Mouse (Mus musculus) forebrain, embryonic 11.5 days (tissue): ENCODE measurements at regions not wholly inside any gene's neighbourhood (a gene's known extent, or its start where the extent isn't known, plus 50 kb on each side); places are given as distances from the start of the nearest gene placed in this dataset.

ENCODE experiments used
- ATAC-seq: fragments of 200-750 bp; cut with Nextera tagmentation; replicated peaks from 2 replicates; pipeline ENCODE4 v1.8.0; 2017; ENCODE audit warnings: moderate TSS enrichment; ENCODE audit not compliant: low FRiP score
- DNase-seq: peaks from one replicate; pipeline ENCODE4 v3.0.0-alpha.2; 2017; ENCODE audit warnings: low spot score
- H3K27ac ChIP-seq: fragments of 300-500 bp; sonication (generic); 2 replicates; pipeline ENCODE4 v1.5.1; 2014; ENCODE audit warnings: low read depth, low read length
- H3K27me3 ChIP-seq: fragments of 300-500 bp; sonication (generic); 2 replicates; pipeline ENCODE4 v1.6.1; 2014; ENCODE audit warnings: mild to moderate bottlenecking, low read length, mixed read lengths; ENCODE audit not compliant: control insufficient read depth, insufficient read depth
- H3K36me3 ChIP-seq: fragments of 300-500 bp; sonication (generic); 2 replicates; pipeline ENCODE4 v1.6.1; 2014; ENCODE audit warnings: mild to moderate bottlenecking, low read length, moderate library complexity, mixed read lengths; ENCODE audit not compliant: control insufficient read depth, insufficient read depth
- H3K4me1 ChIP-seq: fragments of 300-500 bp; sonication (generic); replicated peaks from 2 replicates; pipeline ENCODE4 v1.6.1; 2014; ENCODE audit warnings: low read length, mixed read lengths; ENCODE audit not compliant: control insufficient read depth, insufficient read depth
- H3K4me2 ChIP-seq: fragments of 300-500 bp; sonication (generic); 2 replicates; pipeline ENCODE4 v1.6.1; 2014; ENCODE audit warnings: low read depth, mild to moderate bottlenecking, low read length, moderate library complexity, mixed read lengths; ENCODE audit not compliant: severe bottlenecking
- H3K4me3 ChIP-seq: fragments of 300-500 bp; sonication (generic); 2 replicates; pipeline ENCODE4 v1.5.1; 2014; ENCODE audit warnings: low read depth, low read length
- H3K9ac ChIP-seq: fragments of 300-500 bp; sonication (generic); 2 replicates; pipeline ENCODE4 v1.6.1; 2014; ENCODE audit warnings: low read length
- H3K9me3 ChIP-seq: fragments of 300-500 bp; sonication (generic); 2 replicates; pipeline ENCODE4 v1.6.1; 2016; ENCODE audit warnings: low read length, mixed read lengths; ENCODE audit not compliant: control insufficient read depth
- WGBS: fragments of 180-500 bp; shearing (Covaris S2); extraction: QIAGEN DNeasy Blood & Tissue Kit; methylation state at CpG from one replicate; pipeline ENCODE4 v1.1.7; 2014; 5-methylcytosine and 5-hydroxymethylcytosine counted together

DNA sequence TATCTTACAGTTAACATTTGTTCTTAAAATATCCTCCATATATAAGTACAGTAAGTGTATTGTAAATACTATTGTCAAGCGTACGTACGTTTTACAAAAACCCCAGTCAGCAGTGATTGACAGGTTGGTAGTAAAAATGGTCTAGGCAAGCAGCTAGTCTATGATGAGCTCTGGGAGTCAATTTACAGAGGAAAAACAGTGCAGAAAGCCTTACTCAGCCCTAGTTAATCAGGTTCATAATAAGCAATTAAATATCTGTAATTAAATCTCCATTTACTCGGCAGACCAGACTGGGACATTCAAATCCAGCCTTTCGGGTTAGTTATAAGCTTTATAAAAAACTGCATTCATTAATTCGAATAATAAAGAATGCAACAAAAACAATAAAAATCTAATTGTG is 394.7 kb downstream of the Atp6ap1l start:
- Histone ChIP-seq H3K36me3 (no peaks in the 10 kb centered on the region), H3K27ac (no peak overlapping the region), H3K4me1 (no peaks in the 10 kb centered on the region), H3K9ac (no peak overlapping the region), H3K4me2 (no peak overlapping the region), H3K27me3 (no peaks in the 10 kb centered on the region), H3K4me3 (no peak overlapping the region), H3K9me3 (no peaks in the 10 kb centered on the region)
- no peak for DNase-seq
- 73% methylated on average over 6 of the region's 6 CpGs for WGBS
- ATAC-seq: peak; percentile 47; the same call in 1 of the 2 replicates

DNA sequence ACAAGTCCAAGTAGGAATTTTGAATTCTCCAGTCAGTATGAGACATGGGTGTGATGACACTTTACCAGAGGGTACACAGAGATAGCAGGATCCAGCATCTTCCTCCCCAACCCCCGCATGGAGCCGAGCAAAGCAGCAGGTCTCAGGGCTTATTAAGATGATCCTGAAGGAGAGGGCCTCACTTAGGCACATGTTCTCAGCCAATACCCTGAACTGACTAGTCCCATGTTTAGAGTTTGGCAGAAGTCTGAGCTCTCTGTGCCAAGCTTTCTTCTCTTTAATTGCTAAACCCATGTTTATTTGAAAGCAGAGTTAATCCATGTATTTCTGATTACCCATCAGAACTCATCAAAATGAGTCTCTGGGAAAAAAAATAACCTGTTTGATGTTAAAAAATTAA is 402.0 kb downstream of the Atp6ap1l start:
- DNase-seq: no peak
- WGBS: 87% methylated on average over 2 of the region's 2 CpGs
- no peaks in the 10 kb centered on the region for H3K36me3 ChIP-seq
- no peaks in the 10 kb centered on the region for H3K9me3 ChIP-seq
- no peak for ATAC-seq
- no peak overlapping the region for H3K4me3 ChIP-seq
- no peak overlapping the region for H3K4me2 ChIP-seq
- H3K27ac ChIP-seq: no peak overlapping the region
- H3K4me1 ChIP-seq: no peaks in the 10 kb centered on the region
- no peaks in the 10 kb centered on the region for H3K27me3 ChIP-seq
- no peak overlapping the region for H3K9ac ChIP-seq

DNA sequence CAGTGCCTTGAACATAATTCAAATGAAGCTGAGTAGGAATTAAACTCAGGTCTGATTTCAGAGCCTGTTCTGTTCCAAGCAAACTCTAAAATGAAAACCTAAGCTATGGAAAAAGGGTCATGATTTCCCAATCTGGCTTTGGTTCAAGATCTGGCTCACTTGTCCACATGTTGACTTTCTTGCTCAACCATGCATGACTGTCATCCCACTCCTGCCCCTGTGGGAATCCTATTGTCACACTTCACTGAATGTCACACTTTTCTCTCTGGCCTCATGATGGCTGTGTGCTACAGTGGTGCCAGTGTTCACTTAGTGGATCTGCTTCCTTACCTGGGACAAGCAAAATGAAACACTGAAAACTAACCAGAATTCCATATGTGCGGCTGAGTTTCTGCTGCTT is 403.0 kb downstream of the Atp6ap1l start:
- Histone ChIP-seq H3K4me1 (no peaks in the 10 kb centered on the region), H3K27ac (no peak overlapping the region), H3K36me3 (no peaks in the 10 kb centered on the region), H3K4me3 (no peak overlapping the region), H3K9me3 (no peaks in the 10 kb centered on the region), H3K27me3 (no peaks in the 10 kb centered on the region), H3K9ac (no peak overlapping the region), H3K4me2 (no peak overlapping the region)
- DNase-seq (no peak), ATAC-seq (no peak)
- 90% methylated on average over 1 of the region's 1 CpGs for WGBS

DNA sequence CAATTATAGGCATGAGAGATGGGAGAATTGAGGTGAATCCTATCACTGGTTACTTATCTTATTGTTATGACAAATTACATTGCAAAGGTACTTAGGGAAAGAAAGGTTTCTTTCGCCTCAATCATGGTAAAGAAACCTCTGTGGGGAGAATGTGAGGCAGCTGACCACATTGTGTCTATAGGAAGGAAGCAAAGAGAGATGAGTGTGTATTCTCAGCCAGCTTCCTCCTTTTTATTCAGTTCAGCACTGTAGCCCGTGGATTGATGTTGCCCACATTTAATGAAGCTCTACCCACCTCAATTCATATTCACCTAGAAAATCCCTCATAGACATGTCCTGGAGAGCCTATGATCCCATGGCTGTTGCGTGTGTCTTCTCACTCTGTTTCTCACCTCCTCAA is 406.2 kb downstream of the Atp6ap1l start:
- 78% methylated on average over 3 of the region's 3 CpGs for WGBS
- Histone ChIP-seq H3K27me3 (no peaks in the 10 kb centered on the region), H3K4me1 (no peaks in the 10 kb centered on the region), H3K4me2 (no peak overlapping the region), H3K4me3 (no peak overlapping the region), H3K36me3 (no peaks in the 10 kb centered on the region), H3K27ac (no peak overlapping the region), H3K9me3 (no peaks in the 10 kb centered on the region), H3K9ac (no peak overlapping the region)
- ATAC-seq (no peak), DNase-seq (no peak)

DNA sequence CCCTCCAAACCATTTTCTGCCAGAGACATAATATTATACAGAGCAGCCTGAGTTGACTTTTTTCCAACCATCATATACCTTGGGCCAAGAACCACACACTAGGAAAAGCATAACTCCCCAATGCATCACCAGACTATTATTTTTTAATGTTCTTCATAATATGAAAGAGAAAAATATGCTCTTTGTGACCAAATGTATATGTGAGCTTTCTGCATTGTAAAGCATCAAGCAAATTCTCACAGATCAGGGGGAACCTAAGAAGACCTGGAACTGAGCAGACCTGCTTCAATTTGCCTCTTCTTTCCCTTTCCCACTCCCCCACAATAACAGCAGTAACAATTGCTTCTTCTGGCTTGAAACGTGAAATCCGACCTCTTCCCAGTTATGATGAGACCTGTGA is 407.6 kb downstream of the Atp6ap1l start:
- Histone ChIP-seq H3K9me3 (no peaks in the 10 kb centered on the region), H3K27me3 (no peaks in the 10 kb centered on the region), H3K4me3 (no peak overlapping the region), H3K27ac (no peak overlapping the region), H3K9ac (no peak overlapping the region), H3K36me3 (no peaks in the 10 kb centered on the region), H3K4me2 (no peak overlapping the region), H3K4me1 (no peaks in the 10 kb centered on the region)
- ATAC-seq (no peak), DNase-seq (no peak)
- 69% methylated on average over 2 of the region's 2 CpGs for WGBS

DNA sequence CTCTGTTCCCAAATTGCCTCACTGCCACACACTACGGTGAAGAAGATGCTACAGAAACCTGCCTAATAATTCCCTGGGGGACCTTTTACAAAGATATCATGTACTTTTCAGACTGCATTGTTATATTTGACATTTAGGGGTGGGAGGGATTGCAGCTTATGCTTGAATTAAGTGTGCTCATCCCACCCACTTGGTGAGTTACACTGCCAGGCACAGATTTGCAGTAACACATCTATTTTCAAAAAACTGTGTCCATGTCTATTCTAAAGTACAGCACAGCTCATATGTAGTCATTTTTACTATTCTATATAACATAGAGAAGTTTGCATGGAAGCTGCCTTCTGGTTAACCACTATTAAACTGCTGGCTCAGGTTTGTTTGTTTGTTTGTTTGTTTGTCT is 404.3 kb upstream of the Xrcc4 start:
- no peaks in the 10 kb centered on the region for H3K36me3 ChIP-seq
- no peaks in the 10 kb centered on the region for H3K9me3 ChIP-seq
- ATAC-seq: no peak
- H3K4me3 ChIP-seq: no peak overlapping the region
- no peak overlapping the region for H3K4me2 ChIP-seq
- no peak overlapping the region for H3K27ac ChIP-seq
- 78% methylated on average over 1 of the region's 1 CpGs for WGBS
- H3K27me3 ChIP-seq: no peaks in the 10 kb centered on the region
- H3K4me1 ChIP-seq: no peaks in the 10 kb centered on the region; the same call in 1 of the 2 replicates
- H3K9ac ChIP-seq: no peak overlapping the region
- DNase-seq: no peak

DNA sequence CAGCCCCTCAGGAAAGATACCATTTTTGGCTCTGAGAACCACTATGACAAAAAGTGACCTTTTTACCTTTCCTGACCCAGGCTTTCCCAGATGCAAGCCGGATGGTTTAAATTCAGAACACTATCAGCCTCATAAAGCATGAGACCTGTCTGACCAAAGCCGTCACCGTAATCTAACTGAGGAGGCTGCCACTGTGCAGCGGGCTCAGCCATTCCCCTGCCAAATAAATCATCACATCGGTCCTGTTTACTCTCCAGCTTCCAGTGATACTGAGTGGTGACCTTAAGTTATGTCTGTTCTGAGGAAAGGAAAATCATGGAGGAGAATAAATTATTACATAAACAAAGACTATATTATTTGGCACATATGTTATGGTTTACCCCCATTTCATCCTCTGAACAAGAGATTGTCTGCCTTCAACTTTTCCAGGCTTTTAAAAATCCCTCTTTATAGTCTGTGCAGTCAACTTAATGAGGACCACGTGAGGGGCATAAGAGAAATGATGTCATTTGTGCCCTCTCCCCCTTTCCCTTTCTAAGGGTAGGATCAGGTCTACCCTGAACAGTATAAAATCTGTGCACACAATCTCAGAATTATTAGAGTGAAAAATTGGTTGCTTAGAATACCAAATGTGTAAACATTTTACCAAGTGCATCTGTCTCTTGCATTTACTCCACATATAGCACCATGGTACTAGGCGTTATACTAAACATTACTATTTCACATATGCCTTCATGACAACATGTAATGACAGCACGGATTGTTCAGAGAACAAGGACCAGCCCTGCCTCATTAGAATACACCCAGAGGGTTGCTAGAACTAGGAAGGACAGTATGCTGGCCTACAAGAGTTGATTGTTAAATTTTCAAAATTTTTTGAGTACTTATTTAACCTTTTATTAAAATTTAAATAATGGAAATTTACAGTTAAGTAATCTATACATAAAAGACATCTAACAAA is 401.9 kb upstream of the Xrcc4 start:
- DNase-seq: no peak

DNA sequence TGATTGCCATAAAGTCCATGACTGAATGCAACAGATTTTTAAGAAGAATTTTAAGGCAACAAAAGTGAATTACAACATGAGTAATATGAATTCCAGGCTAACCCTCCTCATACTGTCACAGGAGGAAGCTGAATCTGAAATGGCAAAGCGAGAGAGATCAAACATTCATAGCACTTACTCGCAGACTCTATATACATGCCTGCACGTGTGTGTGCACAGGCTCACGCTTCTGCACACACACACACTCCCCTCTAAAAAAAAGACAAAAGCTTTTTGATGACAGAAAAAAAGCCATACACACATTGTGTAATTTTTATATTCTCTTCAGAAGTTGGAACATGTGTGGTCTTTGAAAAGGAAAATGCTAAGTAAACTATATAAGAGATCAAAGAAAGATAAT is 391.1 kb upstream of the Xrcc4 start:
- WGBS: 88% methylated on average over 4 of the region's 4 CpGs
- no peak overlapping the region for H3K4me3 ChIP-seq

More for the DNA sequence above, 401.9 kb upstream of the Xrcc4 start:
- WGBS: 41% methylated on average over 8 of the region's 8 CpGs
- ATAC-seq: peak; percentile 41; the same call in 1 of the 2 replicates
- Histone ChIP-seq H3K9ac (no peak overlapping the region), H3K4me1 (no peaks in the 10 kb centered on the region; the same call in 1 of the 2 replicates), H3K36me3 (no peaks in the 10 kb centered on the region), H3K4me2 (no peak overlapping the region), H3K27ac (no peak overlapping the region), H3K9me3 (no peaks in the 10 kb centered on the region), H3K27me3 (no peaks in the 10 kb centered on the region), H3K4me3 (no peak overlapping the region)

DNA sequence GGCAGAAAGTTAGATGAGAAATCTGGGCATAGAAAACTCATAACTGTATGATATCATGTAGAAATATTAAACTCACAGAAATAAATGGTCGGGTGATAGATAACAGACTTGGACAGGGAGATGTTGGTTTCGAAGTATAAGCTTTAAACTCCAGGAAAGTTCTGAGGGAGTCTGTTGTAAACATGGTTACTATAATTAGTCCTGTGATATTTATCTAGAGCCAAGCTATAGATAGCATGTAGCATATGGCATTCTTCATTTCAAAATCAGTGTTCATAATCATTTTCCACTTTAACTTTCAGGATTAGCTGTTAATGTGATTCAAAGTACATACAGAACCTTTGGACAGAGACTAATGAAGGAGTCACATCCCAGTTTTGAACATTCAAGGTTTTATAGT is 387.5 kb upstream of the Xrcc4 start:
- no peaks in the 10 kb centered on the region for H3K36me3 ChIP-seq
- no peak overlapping the region for H3K9ac ChIP-seq
- DNase-seq (no peak), ATAC-seq (no peak)
- no peaks in the 10 kb centered on the region for H3K9me3 ChIP-seq
- no peak overlapping the region for H3K4me2 ChIP-seq
- no peak overlapping the region for H3K27ac ChIP-seq
- H3K4me3 ChIP-seq: no peak overlapping the region
- no peaks in the 10 kb centered on the region for H3K4me1 ChIP-seq
- H3K27me3 ChIP-seq: no peaks in the 10 kb centered on the region
- WGBS: 87% methylated on average over 2 of the region's 2 CpGs

More for the DNA sequence above, 391.1 kb upstream of the Xrcc4 start:
- no peaks in the 10 kb centered on the region for H3K4me1 ChIP-seq
- no peak for DNase-seq
- no peak overlapping the region for H3K9ac ChIP-seq
- no peaks in the 10 kb centered on the region for H3K27me3 ChIP-seq
- no peak overlapping the region for H3K4me2 ChIP-seq
- H3K27ac ChIP-seq: no peak overlapping the region
- no peaks in the 10 kb centered on the region for H3K36me3 ChIP-seq
- no peak for ATAC-seq
- no peaks in the 10 kb centered on the region for H3K9me3 ChIP-seq
